Comparison of ENCODE assay signal across 18 mouse cellular contexts in genomic region chr8:3421507-3421906, GRCm38 (mm10). TPM values are rescaled to one million over a fixed set of nuclear protein-coding genes. Genes with fewer than 3 reads are reported as not detected.
"Had no signal": no experiment of that assay in that cellular context is flagged by ENCODE, and none has a peak within 500 bp of the region (broad histone marks: within the 10 kb centered on the region; RNA-seq: fewer than 3 reads in every experiment).

No protein-coding gene starts in this region.

- H3K4me3 ChIP-seq: neural tube, embryonic 13.5 days; neural tube, embryonic 15.5 days; stomach, embryonic 15.5 days had no signal

- H3K27ac ChIP-seq: neural tube, embryonic 13.5 days; neural tube, embryonic 15.5 days; stomach, embryonic 15.5 days; stomach, postnatal 0 days had no signal

- H3K4me2 ChIP-seq: neural tube, embryonic 13.5 days; neural tube, embryonic 15.5 days; stomach, embryonic 15.5 days had no signal

- H3K9ac ChIP-seq: neural tube, embryonic 13.5 days; neural tube, embryonic 15.5 days; stomach, embryonic 15.5 days had no signal

- H3K9me3 ChIP-seq: neural tube, embryonic 13.5 days; neural tube, embryonic 15.5 days; stomach, embryonic 15.5 days had no signal

- DNase-seq: right cerebral cortex, adult 18-20 months; right cerebral cortex, postnatal 14 days; right cerebral cortex, postnatal 25 days; right cerebral cortex, postnatal 4 days; spleen, adult 18-20 months; thymus, adult 18-20 months; thymus, adult 2 months; thymus, postnatal 14 days; thymus, postnatal 25 days; thymus, postnatal 36 days; thymus, postnatal 4 days had no signal

- H3K27me3 ChIP-seq: neural tube, embryonic 13.5 days; neural tube, embryonic 15.5 days; stomach, embryonic 15.5 days had no signal

- H3K36me3 ChIP-seq: neural tube, embryonic 13.5 days; neural tube, embryonic 15.5 days; stomach, embryonic 15.5 days had no signal

RNA-seq across cellular contexts. Expression of gene Tex45, which starts 49.2 kb away (rescaled TPM):
- polyA plus RNA-seq: stomach, embryonic 14.5 days; stomach, embryonic 15.5 days; stomach, embryonic 16.5 days; thymus, postnatal 0 days had no signal
